Mouse (Mus musculus) liver, embryonic 11.5 days (tissue): ENCODE data around the gene Mthfr. TPM values are rescaled to one million over a fixed set of nuclear protein-coding genes. Genes with fewer than 3 reads are reported as not detected.

ENCODE experiments used
- ATAC-seq: fragments of 200-750 bp; cut with Nextera tagmentation; replicated peaks from 2 replicates; pipeline ENCODE4 v1.8.0; 2017; ENCODE audit warnings: moderate number of reproducible peaks, mild to moderate bottlenecking, moderate TSS enrichment, moderate library complexity; ENCODE audit not compliant: low FRiP score
- DNase-seq: peaks from one replicate; pipeline ENCODE4 v3.0.0-alpha.2; 2017; ENCODE audit warnings: low spot score
- H3K27ac ChIP-seq: fragments of 300-500 bp; sonication (generic); 2 replicates; pipeline ENCODE4 v1.5.1; 2014; ENCODE audit warnings: mild to moderate bottlenecking, low read depth, low read length, control low read depth
- H3K27me3 ChIP-seq: fragments of 300-500 bp; sonication (generic); replicated peaks from 2 replicates; pipeline ENCODE4 v1.6.1; 2014; ENCODE audit warnings: low read length, mixed read lengths; ENCODE audit not compliant: control insufficient read depth, insufficient read depth
- H3K36me3 ChIP-seq: fragments of 300-500 bp; sonication (generic); 2 replicates; pipeline ENCODE4 v1.6.1; 2014; ENCODE audit warnings: mild to moderate bottlenecking, low read length, moderate library complexity, mixed read lengths; ENCODE audit not compliant: control insufficient read depth, insufficient read depth
- H3K4me1 ChIP-seq: fragments of 300-500 bp; sonication (generic); replicated peaks from 2 replicates; pipeline ENCODE4 v1.6.1; 2014; ENCODE audit warnings: low read length, mixed read lengths; ENCODE audit not compliant: control insufficient read depth, insufficient read depth
- H3K4me2 ChIP-seq: fragments of 300-500 bp; sonication (generic); 2 replicates; pipeline ENCODE4 v1.6.1; 2014; ENCODE audit warnings: mild to moderate bottlenecking, control low read depth, moderate library complexity
- H3K4me3 ChIP-seq: fragments of 300-500 bp; sonication (generic); 2 replicates; pipeline ENCODE4 v1.5.1; 2014; ENCODE audit warnings: low read depth, low read length, control low read depth
- H3K9ac ChIP-seq: fragments of 300-500 bp; sonication (generic); 2 replicates; pipeline ENCODE4 v1.6.1; 2014; ENCODE audit warnings: low read depth, low read length, control low read depth
- H3K9me3 ChIP-seq: fragments of 300-500 bp; sonication (generic); 2 replicates; pipeline ENCODE4 v1.6.1; 2016; ENCODE audit warnings: low read length, inconsistent platforms, mixed read lengths; ENCODE audit not compliant: control insufficient read depth
- WGBS: fragments of 180-500 bp; shearing (Covaris S2); extraction: QIAGEN DNeasy Blood & Tissue Kit; methylation state at CpG from one replicate; pipeline ENCODE4 v1.1.7; 2014; 5-methylcytosine and 5-hydroxymethylcytosine counted together
- polyA plus RNA-seq: library from polyadenylated mRNA; unstranded; fragments of >200 nt; fragmentation: Nextera tagmentation; extraction: Ambion mirVana; gene quantifications from 2 replicates; pipeline ENCODE4 v1.2.1, GENCODE M21; 2014

Gene Mthfr
- polyA plus RNA-seq, 1 experiment from 2014 or later: 16.1 TPM

GRCm38 (mm10) chr4:148097936-148098335 is 59.1 kb downstream of the Mthfr start:
- no peak for DNase-seq
- Histone ChIP-seq H3K27me3 (no peaks in the 10 kb centered on the region), H3K4me3 (no peak overlapping the region), H3K27ac (no peak overlapping the region), H3K36me3 (no peaks in the 10 kb centered on the region), H3K9me3 (no peaks in the 10 kb centered on the region), H3K4me2 (no peak overlapping the region), H3K9ac (no peak overlapping the region), H3K4me1 (no peaks in the 10 kb centered on the region)
- ATAC-seq: no peak
- 88% methylated on average over 2 of the region's 2 CpGs for WGBS

GRCm38 (mm10) chr4:148098666-148099065 is 59.8 kb downstream of the Mthfr start:
- no peaks in the 10 kb centered on the region for H3K36me3 ChIP-seq
- DNase-seq (no peak), ATAC-seq (no peak)
- H3K4me3 ChIP-seq: no peak overlapping the region
- H3K27ac ChIP-seq: no peak overlapping the region
- no peaks in the 10 kb centered on the region for H3K27me3 ChIP-seq
- no peak overlapping the region for H3K9ac ChIP-seq
- no peaks in the 10 kb centered on the region for H3K4me1 ChIP-seq
- H3K4me2 ChIP-seq: no peak overlapping the region
- H3K9me3 ChIP-seq: no peaks in the 10 kb centered on the region
- WGBS: 61% methylated on average over 3 of the region's 3 CpGs

GRCm38 (mm10) chr4:148101801-148102527 is 63.1 kb downstream of the Mthfr start:
- Histone ChIP-seq H3K36me3 (no peaks in the 10 kb centered on the region), H3K4me2 (peak overlapping the region; percentile 65), H3K9me3 (no peaks in the 10 kb centered on the region), H3K4me1 (no peaks in the 10 kb centered on the region), H3K4me3 (peak overlapping the region; percentile 27; the same call in 1 of the 2 replicates), H3K27me3 (no peaks in the 10 kb centered on the region), H3K9ac (peak overlapping the region; percentile 34; the same call in 1 of the 2 replicates), H3K27ac (no peak overlapping the region)
- ATAC-seq (peak; percentile 75), DNase-seq (peak; percentile 60)
- whole genome bisulfite sequencing: 18% methylated on average over 29 of the region's 29 CpGs

GRCm38 (mm10) chr4:148104146-148104545 is 65.3 kb downstream of the Mthfr start:
- 79% methylated on average over 3 of the region's 3 CpGs for WGBS
- no peak overlapping the region for H3K4me3 ChIP-seq
- no peak overlapping the region for H3K4me2 ChIP-seq
- no peak overlapping the region for H3K9ac ChIP-seq
- H3K27me3 ChIP-seq: peaks cover 5% of the 10 kb centered on the region; the same call in 1 of the 2 replicates
- DNase-seq: no peak
- no peaks in the 10 kb centered on the region for H3K36me3 ChIP-seq
- H3K4me1 ChIP-seq: peaks cover 7% of the 10 kb centered on the region
- H3K27ac ChIP-seq: no peak overlapping the region
- no peak for ATAC-seq
- no peaks in the 10 kb centered on the region for H3K9me3 ChIP-seq

GRCm38 (mm10) chr4:148107621-148108291 is 68.9 kb downstream of the Mthfr start:
- H3K4me1 ChIP-seq: peaks cover 7% of the 10 kb centered on the region
- no peaks in the 10 kb centered on the region for H3K9me3 ChIP-seq
- no peak overlapping the region for H3K9ac ChIP-seq
- H3K4me2 ChIP-seq: peak overlapping the region; percentile 14; the same call in 1 of the 2 replicates
- ATAC-seq (no peak), DNase-seq (no peak)
- peaks cover 6% of the 10 kb centered on the region; the same call in 1 of the 2 replicates for H3K27me3 ChIP-seq
- H3K27ac ChIP-seq: no peak overlapping the region
- WGBS: 53% methylated on average over 22 of the region's 22 CpGs
- H3K4me3 ChIP-seq: no peak overlapping the region
- no peaks in the 10 kb centered on the region for H3K36me3 ChIP-seq

- Histone ChIP-seq H3K9ac (no peak overlapping the region), H3K4me3 (no peak overlapping the region), H3K27ac (no peak overlapping the region), H3K36me3 (no peaks in the 10 kb centered on the region), H3K4me1 (peaks cover 7% of the 10 kb centered on the region), H3K27me3 (peaks cover 9% of the 10 kb centered on the region; the same call in 1 of the 2 replicates), H3K9me3 (no peaks in the 10 kb centered on the region), H3K4me2 (peak overlapping the region; percentile 18; the same call in 1 of the 2 replicates)
- DNase-seq: no peak
- peak; percentile 40 for ATAC-seq
- WGBS: 26% methylated on average over 7 of the region's 7 CpGs
Observed at GRCm38 (mm10) chr4:148108565-148109100, 69.8 kb downstream of the Mthfr start.

Other genes with a start within 250 kb of the Mthfr start
- gene Zfp984, start 229.3 kb upstream of the Mthfr start, polyA plus RNA-seq: 15.1 and 15.7 TPM in 2 replicates
- gene Zfp933, start 190.7 kb upstream of the Mthfr start, polyA plus RNA-seq: 2.9 and 3.1 TPM in 2 replicates
- gene Miip, start 170.3 kb upstream of the Mthfr start, polyA plus RNA-seq: 40.7 and 47.4 TPM in 2 replicates
- gene Fv1, start 170.1 kb upstream of the Mthfr start, polyA plus RNA-seq: 7.0 and 7.7 TPM in 2 replicates
- gene Mfn2, start 134.4 kb upstream of the Mthfr start, polyA plus RNA-seq: 36.0 and 37.6 TPM in 2 replicates
- gene Plod1, start 102.3 kb upstream of the Mthfr start, polyA plus RNA-seq: 32.6 and 33.9 TPM in 2 replicates
- gene 2510039O18Rik, start 98.2 kb upstream of the Mthfr start, polyA plus RNA-seq: 18.6 and 19.2 TPM in 2 replicates
- 1.1 TPM in 1 of 2 replicates, not detected in the other for gene Nppb, start 53.3 kb upstream of the Mthfr start, polyA plus RNA-seq
- 7.2 and 32.9 TPM in 2 replicates for gene Nppa, start 38.4 kb upstream of the Mthfr start, polyA plus RNA-seq
- gene Clcn6, start 256 bp upstream of the Mthfr start, polyA plus RNA-seq: 2.0 and 2.4 TPM in 2 replicates
- gene Agtrap, start 49.0 kb downstream of the Mthfr start, polyA plus RNA-seq: 18.3 and 20.9 TPM in 2 replicates
- gene Mad2l2, start 91.3 kb downstream of the Mthfr start, polyA plus RNA-seq: 41.4 and 44.7 TPM in 2 replicates
- 0.12 and 0.31 TPM in 2 replicates for gene Draxin, start 91.6 kb downstream of the Mthfr start, polyA plus RNA-seq
- gene Fbxo6, start 113.1 kb downstream of the Mthfr start, polyA plus RNA-seq: 30.6 and 34.4 TPM in 2 replicates
- gene Fbxo44, start 121.4 kb downstream of the Mthfr start, polyA plus RNA-seq: 2.9 and 3.0 TPM in 2 replicates
- gene Fbxo2, start 121.5 kb downstream of the Mthfr start, polyA plus RNA-seq: 0.73 and 0.74 TPM in 2 replicates
- 0.04 TPM in 1 of 2 replicates, not detected in the other for gene Disp3, start 248.9 kb downstream of the Mthfr start, polyA plus RNA-seq